Mouse (Mus musculus) limb, embryonic 11.5 days (tissue): ENCODE measurements around the gene Fgr. TPM values are rescaled to one million over a fixed set of nuclear protein-coding genes. Genes with fewer than 3 reads are reported as not detected.

ENCODE experiments used
- ATAC-seq: fragments of 200-750 bp; cut with Nextera tagmentation; 2 replicates; pipeline ENCODE4 v1.8.0; 2017; ENCODE audit warnings: low read depth; ENCODE audit not compliant: insufficient number of reproducible peaks, low FRiP score, low TSS enrichment
- DNase-seq: peaks from one replicate; pipeline ENCODE4 v3.0.0-alpha.2; 2015; ENCODE audit warnings: low spot score
- H3K27ac ChIP-seq: fragments of 300-500 bp; sonication (generic); replicated peaks from 2 replicates; pipeline ENCODE4 v1.5.1; 2014; ENCODE audit warnings: low read depth, mild to moderate bottlenecking, low read length
- H3K27me3 ChIP-seq: fragments of 300-500 bp; sonication (generic); 2 replicates; pipeline ENCODE4 v1.6.1; 2014; ENCODE audit warnings: mild to moderate bottlenecking, low read length, mixed read lengths; ENCODE audit not compliant: control insufficient read depth, insufficient read depth
- H3K36me3 ChIP-seq: fragments of 300-500 bp; sonication (generic); 2 replicates; pipeline ENCODE4 v1.6.1; 2014; ENCODE audit warnings: mild to moderate bottlenecking, low read length, moderate library complexity, mixed read lengths; ENCODE audit not compliant: control insufficient read depth, insufficient read depth
- H3K4me1 ChIP-seq: fragments of 300-500 bp; sonication (generic); 2 replicates; pipeline ENCODE4 v1.6.1; 2014; ENCODE audit warnings: low read length, mixed read lengths; ENCODE audit not compliant: control insufficient read depth, insufficient read depth
- H3K4me2 ChIP-seq: fragments of 300-500 bp; sonication (generic); 2 replicates; pipeline ENCODE4 v1.6.1; 2014; ENCODE audit warnings: low read depth, mild to moderate bottlenecking, moderate library complexity; ENCODE audit not compliant: severe bottlenecking
- H3K4me3 ChIP-seq: fragments of 300-500 bp; sonication (generic); 2 replicates; pipeline ENCODE4 v1.5.1; 2014; ENCODE audit warnings: low read depth, low read length
- H3K9ac ChIP-seq: fragments of 300-500 bp; sonication (generic); 2 replicates; pipeline ENCODE4 v1.6.1; 2014; ENCODE audit warnings: mild to moderate bottlenecking, low read length
- H3K9me3 ChIP-seq: fragments of 300-500 bp; sonication (generic); 2 replicates; pipeline ENCODE4 v1.6.1; 2016; ENCODE audit warnings: low read length; ENCODE audit not compliant: control insufficient read depth
- WGBS: fragments of 180-500 bp; shearing (Covaris S2); extraction: QIAGEN DNeasy Blood & Tissue Kit; methylation state at CpG from one replicate; pipeline ENCODE4 v1.1.7; 2014; 5-methylcytosine and 5-hydroxymethylcytosine counted together
- polyA plus RNA-seq: library from polyadenylated mRNA; unstranded; fragments of >200 nt; fragmentation: Nextera tagmentation; extraction: Ambion mirVana; gene quantifications from 2 replicates; pipeline ENCODE4 v1.2.1, GENCODE M21; 2014

Fgr gene
- polyA plus RNA-seq, 1 experiment from 2014 or later: 0.35 TPM

- peak overlapping the region; percentile 99 for H3K9ac ChIP-seq
- H3K4me3 ChIP-seq: peak overlapping the region; percentile 98
- 0% methylated on average over 17 of the region's 17 CpGs for WGBS
- peak overlapping the region; percentile 97 for H3K4me2 ChIP-seq
- 0 out of 2 replicates have a peak, but pooled peaks have one; percentile 7 for ATAC-seq
- peak; percentile 74 for DNase-seq
- H3K27ac ChIP-seq: peak overlapping the region; percentile 95
- H3K27me3 ChIP-seq: no peaks in the 10 kb centered on the region
- H3K9me3 ChIP-seq: no peaks in the 10 kb centered on the region
- no peaks in the 10 kb centered on the region for H3K36me3 ChIP-seq
- peaks cover 60% of the 10 kb centered on the region for H3K4me1 ChIP-seq
These were observed 38.9 kb downstream of the Fgr start for GRCm38 (mm10) chr4:133012776-133013265.

GRCm38 (mm10) chr4:133013266-133013891 lies 39.5 kb downstream of the Fgr start:
- Histone ChIP-seq H3K4me1 (peaks cover 58% of the 10 kb centered on the region), H3K9me3 (no peaks in the 10 kb centered on the region), H3K4me2 (peak overlapping the region; percentile 97), H3K4me3 (peak overlapping the region; percentile 98), H3K27ac (peak overlapping the region; percentile 95), H3K27me3 (no peaks in the 10 kb centered on the region), H3K9ac (peak overlapping the region; percentile 99), H3K36me3 (no peaks in the 10 kb centered on the region)
- peak; percentile 61 for DNase-seq
- WGBS: 5% methylated on average over 15 of the region's 18 CpGs
- ATAC-seq: peak; percentile 22

DNA sequence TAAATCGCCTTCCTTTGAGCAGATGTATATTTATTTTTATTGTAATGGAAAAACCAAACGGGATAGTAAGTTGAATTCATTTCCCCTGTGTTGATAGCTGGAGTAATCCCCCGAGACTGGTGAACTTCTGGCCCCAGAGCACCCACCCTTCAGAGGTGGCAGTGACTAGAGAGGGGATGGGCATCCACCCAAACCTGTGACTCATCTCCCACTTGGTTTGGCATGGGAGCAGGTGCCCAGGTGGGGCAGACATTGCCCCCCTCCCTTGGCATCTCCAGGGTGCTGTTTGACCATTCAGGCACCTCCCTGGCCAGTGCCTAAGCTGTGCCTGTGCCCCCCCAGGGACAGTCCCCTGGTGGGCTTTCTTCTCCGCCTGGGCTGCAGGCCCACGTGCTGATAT lies 40.2 kb downstream of the Fgr start:
- no peaks in the 10 kb centered on the region for H3K27me3 ChIP-seq

GRCm38 (mm10) chr4:133014896-133015709 lies 41.2 kb downstream of the Fgr start:
- H3K4me3 ChIP-seq: no peak overlapping the region
- no peak overlapping the region for H3K27ac ChIP-seq
- H3K27me3 ChIP-seq: no peaks in the 10 kb centered on the region
- no peaks in the 10 kb centered on the region for H3K36me3 ChIP-seq
- H3K4me2 ChIP-seq: peak overlapping the region; percentile 97; the same call in 1 of the 2 replicates
- peaks cover 64% of the 10 kb centered on the region for H3K4me1 ChIP-seq
- no peak for ATAC-seq
- no peak for DNase-seq
- no peak overlapping the region for H3K9ac ChIP-seq
- WGBS: 31% methylated on average over 10 of the region's 10 CpGs
- H3K9me3 ChIP-seq: no peaks in the 10 kb centered on the region

More for the DNA sequence above, 40.2 kb downstream of the Fgr start:
- Histone ChIP-seq H3K9me3 (no peaks in the 10 kb centered on the region), H3K36me3 (no peaks in the 10 kb centered on the region), H3K27ac (no peak overlapping the region; the same call in 1 of the 2 replicates), H3K4me2 (peak overlapping the region; percentile 97), H3K9ac (no peak overlapping the region; the same call in 1 of the 2 replicates), H3K4me3 (peak overlapping the region; percentile 98), H3K4me1 (peaks cover 56% of the 10 kb centered on the region)
- DNase-seq: no peak
- no peak for ATAC-seq
- WGBS: 42% methylated on average over 5 of the region's 5 CpGs

DNA sequence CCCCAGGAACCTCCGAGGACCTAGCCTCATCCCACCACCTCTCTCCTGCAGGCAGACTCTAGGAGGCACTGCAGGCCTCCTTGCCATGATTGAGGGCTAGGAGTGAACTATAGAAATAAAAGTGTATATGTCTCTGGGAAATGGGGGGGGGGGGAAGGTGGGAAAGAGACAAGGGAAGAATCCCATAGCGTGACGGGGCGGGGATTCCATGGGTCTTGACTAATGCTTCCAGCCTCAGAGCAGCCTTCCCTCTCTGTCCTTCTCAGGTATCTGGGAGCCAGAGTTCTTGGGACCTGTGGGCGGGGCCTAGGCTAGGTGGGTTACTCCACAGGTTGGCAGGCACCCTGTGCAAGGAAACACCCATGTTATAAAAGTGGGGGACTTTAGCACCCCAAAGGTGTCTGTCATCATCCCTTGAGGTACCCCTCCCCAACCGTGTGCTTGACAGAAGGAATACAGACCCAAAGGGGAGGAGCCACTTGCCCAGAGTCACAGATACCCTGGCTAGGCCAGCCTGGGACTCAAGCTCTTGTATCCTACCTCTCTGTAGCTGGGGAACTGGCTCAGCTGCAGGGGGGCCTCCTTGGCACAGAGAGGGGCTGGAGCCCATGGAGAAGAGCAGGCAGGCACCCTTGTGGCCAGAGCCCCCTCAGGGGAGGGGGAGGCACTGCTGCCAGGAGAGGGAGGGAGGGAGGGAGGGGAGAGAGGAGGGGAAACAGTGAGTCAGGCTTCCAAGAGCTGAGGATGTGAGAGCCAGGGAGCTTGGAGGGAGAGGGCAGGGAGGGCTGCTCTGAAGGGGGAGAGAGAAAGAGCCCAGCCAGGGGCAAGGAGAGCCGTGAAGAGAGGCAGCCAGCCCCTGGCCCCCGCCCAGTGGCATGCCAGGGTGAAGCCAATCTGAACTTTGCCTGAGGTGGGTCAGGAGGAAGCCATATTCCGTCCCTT lies 42.1 kb downstream of the Fgr start:
- no peak overlapping the region; the same call in 1 of the 2 replicates for H3K4me2 ChIP-seq
- H3K4me3 ChIP-seq: no peak overlapping the region
- no peaks in the 10 kb centered on the region for H3K27me3 ChIP-seq
- ATAC-seq (no peak), DNase-seq (no peak)
- peaks cover 69% of the 10 kb centered on the region for H3K4me1 ChIP-seq
- 0 out of 2 replicates have a peak overlapping the region, but pooled peaks have one; percentile 23 for H3K27ac ChIP-seq
- H3K9ac ChIP-seq: no peak overlapping the region; the same call in 1 of the 2 replicates
- H3K9me3 ChIP-seq: no peaks in the 10 kb centered on the region
- no peaks in the 10 kb centered on the region for H3K36me3 ChIP-seq
- WGBS: 32% methylated on average over 9 of the region's 9 CpGs

DNA sequence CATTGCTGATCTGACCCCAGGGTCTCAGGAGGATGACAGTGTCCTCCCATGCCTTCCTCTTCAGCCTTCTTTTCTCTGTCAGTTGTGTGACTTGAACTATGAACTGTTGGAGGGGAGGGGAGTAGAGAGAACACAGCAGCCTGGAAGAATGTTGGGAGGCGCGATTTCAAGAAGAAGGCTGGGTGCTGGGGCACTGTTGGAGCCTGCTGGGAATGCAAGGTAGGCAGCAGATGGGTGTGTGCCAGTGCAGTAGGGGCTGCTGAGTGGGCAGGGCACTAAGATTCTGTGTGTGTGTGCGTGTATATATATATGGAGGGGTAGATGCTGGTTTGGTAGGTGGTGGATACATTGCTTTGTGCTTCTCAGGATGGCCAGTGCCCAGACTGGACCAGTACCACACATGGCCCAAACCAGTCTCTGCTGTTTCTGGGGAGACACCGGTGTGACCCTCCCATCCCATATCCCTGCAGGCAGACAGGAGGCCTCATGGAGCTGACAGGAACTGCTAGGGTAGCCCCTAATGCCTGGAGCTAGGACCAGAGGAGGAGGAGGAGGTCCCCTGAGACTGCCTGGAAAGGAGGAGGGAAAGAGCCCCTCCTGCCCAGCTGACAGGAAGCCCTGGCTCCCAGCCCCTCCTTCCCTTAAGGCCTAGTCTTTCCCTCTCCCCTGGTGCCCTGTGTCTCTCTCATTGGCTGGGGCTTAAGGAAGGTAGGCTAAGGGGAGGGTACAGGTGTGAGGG lies 43.0 kb downstream of the Fgr start:
- Histone ChIP-seq H3K9ac (no peak overlapping the region; the same call in 1 of the 2 replicates), H3K27me3 (no peaks in the 10 kb centered on the region), H3K4me3 (no peak overlapping the region), H3K4me2 (no peak overlapping the region), H3K9me3 (no peaks in the 10 kb centered on the region), H3K36me3 (no peaks in the 10 kb centered on the region), H3K4me1 (peaks cover 76% of the 10 kb centered on the region), H3K27ac (0 out of 2 replicates have a peak overlapping the region, but pooled peaks have one; percentile 23)
- DNase-seq (peak; percentile 40), ATAC-seq (no peak)
- 41% methylated on average over 4 of the region's 4 CpGs for WGBS

DNA sequence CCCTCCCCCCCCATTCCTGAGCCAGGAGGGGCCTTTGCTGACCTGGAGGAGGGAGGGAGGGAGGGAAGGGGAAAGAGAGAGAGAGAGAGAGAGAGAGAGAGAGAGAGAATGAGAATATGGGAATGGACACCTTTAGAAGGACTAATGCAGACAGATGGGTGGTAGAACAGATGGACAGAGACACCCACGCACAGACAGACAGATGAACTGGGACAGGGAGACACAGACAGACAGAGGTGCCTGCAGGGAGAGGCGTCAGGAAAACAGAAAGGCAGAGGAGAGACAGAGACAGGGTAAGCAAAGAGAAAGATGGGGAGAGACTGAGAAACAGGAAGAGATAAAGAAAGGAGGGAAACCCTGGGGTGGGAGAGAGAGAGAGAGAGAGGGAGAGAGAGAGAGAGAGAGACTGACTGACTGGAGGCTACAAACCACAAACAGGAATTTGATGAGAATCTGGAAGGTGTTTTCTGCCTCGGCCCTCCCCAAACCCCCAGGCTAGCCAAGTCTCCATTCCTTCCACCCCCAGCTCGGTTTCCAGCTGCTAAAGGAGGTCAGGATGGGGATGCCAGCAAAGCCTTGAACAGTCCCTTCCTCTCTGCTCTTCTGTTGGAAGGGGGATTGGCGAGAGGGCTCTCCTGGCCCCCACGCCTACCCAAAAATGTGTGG lies 43.8 kb downstream of the Fgr start:
- no peaks in the 10 kb centered on the region for H3K9me3 ChIP-seq
- no peak overlapping the region for H3K4me2 ChIP-seq
- WGBS: 53% methylated on average over 6 of the region's 6 CpGs
- H3K9ac ChIP-seq: no peak overlapping the region
- no peak overlapping the region for H3K27ac ChIP-seq
- peaks cover 84% of the 10 kb centered on the region for H3K4me1 ChIP-seq
- H3K4me3 ChIP-seq: no peak overlapping the region
- DNase-seq (no peak), ATAC-seq (no peak)
- no peaks in the 10 kb centered on the region for H3K27me3 ChIP-seq
- no peaks in the 10 kb centered on the region for H3K36me3 ChIP-seq
